Comparison of ENCODE assay signal across 8 mouse cellular contexts in the genomic region with DNA sequence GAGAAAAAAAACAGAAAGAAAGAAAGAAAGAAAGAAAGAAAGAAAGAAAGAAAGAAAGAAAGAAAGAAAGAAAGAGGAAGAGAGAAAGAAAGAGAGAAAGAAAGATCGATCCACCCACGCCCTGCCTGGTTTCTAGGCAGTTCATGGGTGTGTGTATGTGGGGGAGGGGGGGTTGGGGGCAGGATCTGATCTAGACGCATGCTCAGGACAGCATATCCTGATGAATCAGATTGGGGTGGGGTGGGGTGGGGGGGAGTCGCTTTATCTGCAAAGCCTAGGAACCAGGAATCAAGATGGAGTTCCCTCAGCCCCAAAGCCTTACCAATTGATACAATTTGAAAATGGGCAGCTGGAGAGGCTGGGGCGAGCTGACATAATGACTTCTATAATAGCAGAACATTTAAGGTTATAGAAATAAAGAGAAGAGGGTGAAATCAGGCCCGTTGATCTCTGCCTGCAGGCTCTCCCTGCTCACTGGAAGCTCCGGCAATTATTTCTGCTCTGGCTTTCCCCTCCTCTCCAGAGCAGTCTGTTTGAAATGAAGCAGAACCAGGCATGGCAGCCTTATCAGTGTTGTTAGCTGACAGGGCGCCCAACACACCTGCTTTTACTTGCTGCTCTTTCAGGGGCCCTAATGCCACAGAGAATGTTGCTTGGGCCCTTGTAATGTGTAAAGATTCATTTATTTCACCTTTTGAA.
DNase-seq lines count a peak whose midpoint lies in the region; ATAC-seq and TF ChIP-seq lines count a peak whose summit lies in the region.

No protein-coding gene starts in this region.

- peaks cover 13% of the 10 kb centered on the region for H3K4me1 ChIP-seq in forebrain, embryonic 14.5 days (ENCODE audit: control insufficient read depth, insufficient read depth, low read length)
- H3K4me1 ChIP-seq in forebrain, embryonic 11.5 days (replicated peaks; ENCODE audit: control insufficient read depth, insufficient read depth, low read length) = peaks cover 16% of the 10 kb centered on the region
- peaks cover 56% of the 10 kb centered on the region for H3K4me1 ChIP-seq in midbrain, embryonic 10.5 days
- peaks cover 10% of the 10 kb centered on the region for H3K4me1 ChIP-seq in midbrain, postnatal 0 days (ENCODE audit: insufficient read depth, low read length)
- peaks cover 5% of the 10 kb centered on the region for H3K4me1 ChIP-seq in hindbrain, embryonic 11.5 days (replicated peaks; ENCODE audit: control insufficient read depth, insufficient read depth, low read length)
- peaks cover 16% of the 10 kb centered on the region; the same call in 1 of the 2 replicates for H3K4me1 ChIP-seq in stomach, embryonic 15.5 days

- no peak overlapping the region for H3K9ac ChIP-seq in forebrain, embryonic 14.5 days (ENCODE audit: low read length)
- H3K9ac ChIP-seq in forebrain, embryonic 11.5 days (ENCODE audit: low read length) = no peak overlapping the region
- H3K9ac ChIP-seq in midbrain, postnatal 0 days (replicated peaks; ENCODE audit: low read length, poor library complexity, severe bottlenecking) = no peak overlapping the region
- no peak overlapping the region for H3K9ac ChIP-seq in hindbrain, embryonic 11.5 days (ENCODE audit: low read depth, low read length)
- H3K9ac ChIP-seq in stomach, embryonic 15.5 days = no peak overlapping the region

- no peaks in the 10 kb centered on the region for H3K36me3 ChIP-seq in forebrain, embryonic 14.5 days (ENCODE audit: control insufficient read depth, insufficient read depth, low read length)
- no peaks in the 10 kb centered on the region for H3K36me3 ChIP-seq in forebrain, embryonic 11.5 days (ENCODE audit: control insufficient read depth, insufficient read depth, low read length)
- H3K36me3 ChIP-seq in midbrain, embryonic 10.5 days = no peaks in the 10 kb centered on the region
- no peaks in the 10 kb centered on the region for H3K36me3 ChIP-seq in midbrain, postnatal 0 days (ENCODE audit: insufficient read depth, low read length)
- H3K36me3 ChIP-seq in hindbrain, embryonic 11.5 days (ENCODE audit: control insufficient read depth, insufficient read depth, low read length) = no peaks in the 10 kb centered on the region
- H3K36me3 ChIP-seq in stomach, embryonic 15.5 days = no peaks in the 10 kb centered on the region

- H3K27ac ChIP-seq in forebrain, embryonic 14.5 days (ENCODE audit: low read depth, low read length) = no peak overlapping the region
- H3K27ac ChIP-seq in forebrain, embryonic 11.5 days (ENCODE audit: low read depth, low read length) = no peak overlapping the region
- H3K27ac ChIP-seq in midbrain, embryonic 10.5 days (replicated peaks) = 0 out of 2 replicates have a peak overlapping the region, but pooled peaks have one; percentile 18
- H3K27ac ChIP-seq in midbrain, postnatal 0 days (ENCODE audit: low read depth, low read length) = no peak overlapping the region
- 0 out of 2 replicates have a peak overlapping the region, but pooled peaks have one; percentile 2 for H3K27ac ChIP-seq in hindbrain, embryonic 11.5 days (ENCODE audit: low read depth, low read length)
- H3K27ac ChIP-seq in stomach, embryonic 15.5 days = no peak overlapping the region

- no peak overlapping the region for H3K4me2 ChIP-seq in forebrain, embryonic 14.5 days (ENCODE audit: low read length)
- no peak overlapping the region for H3K4me2 ChIP-seq in forebrain, embryonic 11.5 days (ENCODE audit: low read depth, low read length, severe bottlenecking)
- no peak overlapping the region for H3K4me2 ChIP-seq in midbrain, postnatal 0 days (ENCODE audit: low read depth, low read length, poor library complexity, severe bottlenecking)
- H3K4me2 ChIP-seq in hindbrain, embryonic 11.5 days (replicated peaks; ENCODE audit: low read depth, low read length) = no peak overlapping the region
- no peak overlapping the region for H3K4me2 ChIP-seq in stomach, embryonic 15.5 days

- DNase-seq in forebrain, embryonic 14.5 days (ENCODE audit: low spot score) = peak; percentile 49
- DNase-seq in forebrain, embryonic 11.5 days (ENCODE audit: low spot score) = no peak
- DNase-seq in midbrain, embryonic 10.5 days (ENCODE audit: low spot score) = no peak
- DNase-seq in midbrain, postnatal 0 days (ENCODE audit: low spot score) = no peak
- DNase-seq in hindbrain, embryonic 11.5 days (ENCODE audit: low spot score) = peak; percentile 12
- DNase-seq in urinary bladder, postnatal 14 days (ENCODE audit: low spot score) = no peak
- no peak for DNase-seq in frontal cortex, postnatal 36 days (ENCODE audit: low spot score in 2 of 2)

- ATAC-seq in forebrain, embryonic 14.5 days = no peak
- no peak for ATAC-seq in forebrain, embryonic 11.5 days (replicated peaks; ENCODE audit: low FRiP score)
- no peak for ATAC-seq in midbrain, postnatal 0 days (ENCODE audit: low FRiP score)
- ATAC-seq in hindbrain, embryonic 11.5 days (ENCODE audit: low FRiP score) = 0 out of 2 replicates have a peak, but pooled peaks have one; percentile 32
- ATAC-seq in stomach, embryonic 15.5 days (ENCODE audit: insufficient read depth, low FRiP score, low read depth) = peak; percentile 53; the same call in 1 of the 2 replicates

- no peaks in the 10 kb centered on the region for H3K9me3 ChIP-seq in forebrain, embryonic 14.5 days (replicated peaks; ENCODE audit: control insufficient read depth, low read length)
- H3K9me3 ChIP-seq in forebrain, embryonic 11.5 days (ENCODE audit: control insufficient read depth, low read length) = no peaks in the 10 kb centered on the region
- no peaks in the 10 kb centered on the region for H3K9me3 ChIP-seq in midbrain, embryonic 10.5 days (replicated peaks)
- H3K9me3 ChIP-seq in midbrain, postnatal 0 days (ENCODE audit: low read length) = no peaks in the 10 kb centered on the region
- H3K9me3 ChIP-seq in hindbrain, embryonic 11.5 days (ENCODE audit: control insufficient read depth, low read length) = no peaks in the 10 kb centered on the region
- no peaks in the 10 kb centered on the region for H3K9me3 ChIP-seq in stomach, embryonic 15.5 days

- no peak for TF ChIP-seq CTCF in midbrain, postnatal 0 days (IDR thresholded peaks at IDR 0.05)

- peaks cover 23% of the 10 kb centered on the region for H3K27me3 ChIP-seq in forebrain, embryonic 14.5 days (replicated peaks; ENCODE audit: control insufficient read depth, insufficient read depth, low read length)
- H3K27me3 ChIP-seq in forebrain, embryonic 11.5 days (ENCODE audit: control insufficient read depth, insufficient read depth, low read length) = peaks cover 18% of the 10 kb centered on the region
- peaks cover 66% of the 10 kb centered on the region for H3K27me3 ChIP-seq in midbrain, embryonic 10.5 days (ENCODE audit: low read depth, poor library complexity, severe bottlenecking)
- H3K27me3 ChIP-seq in midbrain, postnatal 0 days (ENCODE audit: insufficient read depth, low read length) = no peaks in the 10 kb centered on the region
- H3K27me3 ChIP-seq in hindbrain, embryonic 11.5 days (ENCODE audit: control insufficient read depth, insufficient read depth, low read length) = no peaks in the 10 kb centered on the region
- H3K27me3 ChIP-seq in stomach, embryonic 15.5 days (replicated peaks) = 0 out of 2 replicates have a peak, but pooled peaks cover 4% of the 10 kb centered on the region

- no peak overlapping the region for H3K4me3 ChIP-seq in forebrain, embryonic 14.5 days (ENCODE audit: low read depth, low read length)
- no peak overlapping the region for H3K4me3 ChIP-seq in forebrain, embryonic 11.5 days (ENCODE audit: low read depth, low read length)
- H3K4me3 ChIP-seq in midbrain, embryonic 10.5 days = no peak overlapping the region
- H3K4me3 ChIP-seq in midbrain, postnatal 0 days (ENCODE audit: low read depth, low read length) = no peak overlapping the region
- H3K4me3 ChIP-seq in hindbrain, embryonic 11.5 days (ENCODE audit: low read depth, low read length) = no peak overlapping the region
- H3K4me3 ChIP-seq in stomach, embryonic 15.5 days (replicated peaks) = no peak overlapping the region

- WGBS in forebrain, embryonic 14.5 days = 42% methylated on average over 8 of the region's 8 CpGs
- WGBS in forebrain, embryonic 11.5 days = 36% methylated on average over 8 of the region's 8 CpGs
- WGBS in midbrain, embryonic 10.5 days = 47% methylated on average over 8 of the region's 8 CpGs
- 40% methylated on average over 8 of the region's 8 CpGs for WGBS in midbrain, postnatal 0 days
- 47% methylated on average over 8 of the region's 8 CpGs for WGBS in hindbrain, embryonic 11.5 days
- WGBS in stomach, embryonic 15.5 days = 29% methylated on average over 8 of the region's 8 CpGs

Comparison
In these comparisons a context has a peak if more than half of its experiments do, and no peak if none do; other contexts are left out.
1. DNase-seq: peak in forebrain, embryonic 14.5 days (single experiment) and hindbrain, embryonic 11.5 days (single experiment); none in forebrain, embryonic 11.5 days (single experiment), midbrain, embryonic 10.5 days (single experiment), midbrain, postnatal 0 days (single experiment), urinary bladder, postnatal 14 days (single experiment) and frontal cortex, postnatal 36 days (0 of 2).
2. H3K27ac ChIP-seq: peak in midbrain, embryonic 10.5 days (single experiment) and hindbrain, embryonic 11.5 days (single experiment); none in forebrain, embryonic 14.5 days (single experiment), forebrain, embryonic 11.5 days (single experiment), midbrain, postnatal 0 days (single experiment) and stomach, embryonic 15.5 days (single experiment).
3. ATAC-seq: peak in hindbrain, embryonic 11.5 days (single experiment) and stomach, embryonic 15.5 days (single experiment); none in forebrain, embryonic 14.5 days (single experiment), forebrain, embryonic 11.5 days (single experiment) and midbrain, postnatal 0 days (single experiment).